Mouse (Mus musculus) thymus, postnatal 0 days (tissue): ENCODE measurements around the gene Cyp2a4. TPM values are rescaled to one million over a fixed set of nuclear protein-coding genes. Genes with fewer than 3 reads are reported as not detected.
"Not testable (repeated sequence)": the region's sequence is repeated elsewhere in the genome, so short reads cannot be mapped to it uniquely, and the experiment has no call there.

Experiments
- DNase-seq: peaks from one replicate; pipeline ENCODE4 v3.0.0-alpha.2; 2015; ENCODE audit warnings: low spot score
- polyA plus RNA-seq: library from polyadenylated mRNA; unstranded; fragments of >200 nt; fragmentation: Nextera tagmentation; extraction: Ambion mirVana; gene quantifications from 2 replicates; pipeline ENCODE4 v1.2.1, GENCODE M21; 2015

The Cyp2a4 gene
- not detected in 2 replicates for polyA plus RNA-seq

DNA sequence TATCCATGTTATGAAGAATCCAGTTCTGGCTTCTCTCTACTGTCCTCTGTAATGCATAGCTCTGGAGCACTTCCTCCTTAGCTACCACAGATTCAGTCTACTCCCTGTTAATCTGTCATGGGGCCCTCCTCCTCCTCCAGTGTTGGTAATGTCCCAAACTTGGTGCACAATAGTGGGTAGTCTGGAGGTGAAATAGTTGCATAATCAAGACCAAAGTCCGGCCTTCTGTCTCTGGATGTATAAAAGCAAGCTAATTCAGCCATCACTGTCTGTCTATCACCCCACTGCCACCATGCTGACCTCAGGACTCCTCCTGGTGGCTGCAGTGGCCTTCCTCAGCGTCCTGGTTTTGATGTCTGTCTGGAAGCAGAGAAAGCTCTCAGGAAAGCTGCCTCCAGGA is at the start of gene Cyp2a4:
TSS of gene Cyp2a4 (plus strand) at position 244 of the 400 bp plus-strand sequence.
- not testable (repeated sequence) for DNase-seq

DNA sequence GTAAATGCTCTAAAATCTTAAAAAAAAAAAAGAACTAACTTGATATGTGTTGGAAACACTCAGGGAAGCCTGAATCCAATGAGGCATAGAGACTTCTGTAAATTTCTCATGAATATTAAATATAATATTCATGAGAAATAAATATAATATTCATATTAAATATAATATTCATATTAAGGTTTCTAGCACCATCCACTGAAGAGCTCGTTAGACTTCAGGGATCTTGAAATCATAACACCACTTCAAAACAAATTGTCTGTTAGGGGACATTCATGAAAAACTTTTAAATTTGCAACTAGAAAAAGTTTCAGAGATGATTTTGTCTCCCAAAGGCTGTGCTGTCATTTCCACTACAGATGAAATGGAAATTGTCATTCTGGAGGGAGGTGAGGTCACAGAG is 46.9 kb upstream of the Cyp2a4 start, which contains the start of gene Vmn1r184:
TSS of gene Vmn1r184 (plus strand) at position 301 of the 400 bp plus-strand sequence.
- DNase-seq: not testable (repeated sequence)

DNA sequence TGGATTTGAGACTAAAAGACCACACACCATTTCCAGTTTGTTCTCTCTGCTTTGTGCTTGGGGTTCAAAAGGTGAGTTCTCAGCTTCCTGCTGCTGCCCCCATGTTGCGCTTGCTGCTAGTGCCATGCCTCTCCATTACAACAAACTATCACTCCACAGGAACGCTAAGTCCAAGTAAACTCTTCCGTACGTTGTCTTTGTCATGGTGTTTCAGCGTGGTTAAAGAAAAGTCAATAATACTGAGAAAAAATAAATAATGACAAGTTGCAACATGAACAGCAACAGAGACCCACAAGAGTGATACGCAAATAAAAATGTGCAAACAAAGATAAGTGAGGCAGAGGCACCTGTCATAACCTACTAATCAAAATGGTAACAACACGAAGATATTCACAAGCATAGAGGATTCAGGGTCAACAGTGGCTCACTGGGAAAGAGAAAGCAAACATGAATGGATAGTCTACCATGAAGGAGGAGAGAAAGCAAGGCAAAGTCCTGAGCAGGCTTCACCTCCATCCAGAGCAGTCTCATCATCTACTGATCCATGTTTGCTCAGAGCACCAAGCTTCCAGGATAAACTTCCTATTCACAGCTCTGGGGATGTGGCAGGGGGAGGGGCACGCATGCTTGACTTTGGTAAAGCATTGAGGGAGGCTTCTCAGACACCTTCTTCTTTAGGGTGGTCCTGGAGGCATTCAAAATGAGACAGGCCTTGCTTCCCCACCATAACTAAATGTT is 3.4 kb upstream of the Cyp2a4 start:
- not testable (repeated sequence) for DNase-seq

DNA sequence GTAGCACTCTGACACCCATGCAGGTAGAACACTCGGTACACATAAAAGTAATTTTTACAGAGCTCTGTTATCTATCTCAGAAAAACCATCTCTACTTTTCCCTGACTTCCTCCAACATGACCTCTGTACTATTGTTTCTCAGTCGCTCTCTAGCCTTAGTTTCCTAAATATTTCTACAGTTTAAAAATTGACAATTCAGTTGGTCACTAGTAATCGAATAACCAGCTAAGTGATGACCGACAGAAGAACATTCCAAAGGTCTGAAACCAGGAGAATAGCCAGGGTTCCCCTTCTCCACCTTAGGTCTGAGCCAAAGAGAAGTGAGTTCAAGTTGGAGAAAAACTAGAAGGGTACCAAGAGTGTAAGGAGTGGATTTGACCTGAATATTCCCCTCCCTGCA is 4.8 kb downstream of the Cyp2a4 start:
- DNase-seq: not testable (repeated sequence)

DNA sequence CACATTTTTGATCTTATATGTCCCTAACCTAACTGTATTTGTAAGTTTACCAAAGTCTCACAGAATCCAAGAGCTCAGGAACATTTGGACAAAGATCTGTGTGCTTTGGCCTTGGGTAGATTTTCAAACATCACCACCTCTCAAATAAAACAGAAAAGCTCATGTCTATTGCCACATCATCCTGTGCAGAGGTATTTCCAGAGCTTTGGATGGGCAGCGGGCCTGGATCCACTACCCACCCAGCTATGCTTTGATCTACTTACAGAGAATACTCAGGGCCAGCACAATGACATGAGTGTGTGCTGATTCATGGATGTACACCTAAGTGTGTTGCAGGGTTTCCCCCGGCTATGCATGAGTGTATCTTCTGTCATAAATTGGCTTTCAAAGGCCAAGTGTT is 8.2 kb downstream of the Cyp2a4 start:
- not testable (repeated sequence) for DNase-seq

DNA sequence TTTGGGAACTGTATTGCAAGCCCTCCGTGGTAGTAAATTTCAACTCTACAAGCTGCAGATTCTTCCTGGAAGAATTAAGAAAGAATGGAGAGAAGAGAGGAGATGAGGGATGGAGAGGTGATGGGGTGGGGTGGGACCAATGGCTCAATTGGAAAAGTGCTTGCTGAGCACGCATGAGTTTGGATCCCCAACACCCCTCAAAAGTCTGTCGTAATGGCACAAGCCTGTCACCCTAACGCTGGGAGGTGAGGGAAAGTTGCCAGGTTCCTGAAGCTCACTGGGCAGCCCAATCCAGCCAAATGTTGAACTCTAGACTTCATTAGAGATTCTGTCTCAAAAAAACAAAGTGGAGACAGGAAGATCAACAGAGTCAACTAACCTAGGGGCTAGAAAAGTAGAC is 8.8 kb downstream of the Cyp2a4 start:
- DNase-seq: not testable (repeated sequence)

DNA sequence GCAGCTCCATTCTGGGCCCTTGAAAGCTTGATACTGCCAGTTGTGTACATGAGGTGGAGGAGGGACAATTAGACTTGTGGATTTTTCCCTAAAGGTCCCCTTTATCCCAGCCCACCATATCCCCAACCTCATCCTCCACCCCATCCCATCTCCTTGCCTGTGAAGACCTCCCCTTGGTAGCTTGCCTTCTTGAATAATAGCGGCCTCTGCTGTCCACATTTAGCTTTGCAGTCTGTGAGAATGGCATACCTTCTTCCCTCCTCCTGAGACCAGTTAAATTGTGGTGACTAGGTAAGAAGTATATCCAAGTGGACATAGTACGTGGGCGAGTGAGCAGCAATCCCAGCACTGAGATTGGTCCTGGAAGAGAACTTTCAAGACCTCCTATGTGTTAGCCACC is 13.4 kb downstream of the Cyp2a4 start:
- DNase-seq: not testable (repeated sequence)

DNA sequence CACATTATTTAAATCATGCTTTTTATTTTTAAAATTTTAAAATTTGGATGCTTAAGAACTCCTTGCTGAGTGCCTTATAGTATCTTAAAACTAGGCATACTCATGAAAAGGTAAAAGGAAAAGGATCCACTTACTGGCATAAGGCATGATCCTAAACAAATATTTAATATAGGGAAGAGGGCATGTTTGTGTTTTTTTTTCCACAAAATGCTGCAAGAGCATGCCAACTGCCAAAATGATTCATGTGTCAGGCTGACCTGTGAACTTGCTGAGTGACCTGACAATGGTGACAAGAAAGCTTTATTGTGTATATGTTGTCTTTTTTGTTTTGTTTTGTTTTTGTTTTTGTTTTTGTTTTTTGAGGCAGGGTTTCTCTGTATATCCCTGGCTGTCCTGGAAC is 43.2 kb downstream of the Cyp2a4 start:
- DNase-seq: not testable (repeated sequence)

DNA sequence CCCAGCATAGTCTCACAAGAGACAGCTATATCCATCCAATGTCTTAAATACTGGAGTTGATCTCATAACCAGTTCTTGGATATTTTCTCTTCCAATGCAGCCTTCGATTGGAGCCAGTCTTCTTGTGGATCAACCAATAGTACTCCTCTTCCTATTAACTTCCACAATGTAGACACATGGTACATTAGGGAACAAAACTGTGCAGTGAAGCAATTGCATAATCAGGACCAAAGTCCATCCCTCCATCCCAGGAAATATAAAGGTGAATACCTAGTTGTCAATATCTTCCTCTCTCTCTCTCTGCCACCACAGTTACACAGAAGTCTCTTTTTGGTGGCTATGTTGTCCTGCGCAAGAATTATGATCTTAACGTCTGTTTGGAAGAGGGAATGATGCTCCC is 45.3 kb downstream of the Cyp2a4 start:
- not testable (repeated sequence) for DNase-seq

DNA sequence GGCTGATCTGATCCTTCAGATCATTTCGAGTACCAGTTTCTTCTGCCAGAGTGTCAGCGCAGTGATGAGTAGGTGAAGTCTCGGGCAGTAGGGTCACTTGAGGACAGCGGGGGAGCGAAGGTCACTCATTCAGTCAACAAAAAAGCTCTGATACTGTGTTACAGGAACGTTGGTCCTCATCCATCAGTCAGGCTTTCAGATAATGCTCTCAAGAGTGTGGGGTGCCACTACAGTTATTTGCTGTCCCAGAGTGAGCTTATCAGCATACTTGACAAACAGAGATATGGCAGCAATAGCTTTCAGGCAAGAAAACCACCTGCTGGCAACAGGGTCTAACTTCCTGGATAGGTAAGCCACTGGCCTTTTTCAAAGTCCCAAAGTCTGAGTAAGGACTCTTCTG is 49.8 kb downstream of the Cyp2a4 start:
- DNase-seq: not testable (repeated sequence)

Other genes starting within 250 kb of the Cyp2a4 start
- gene Cyp2b13, start 245.7 kb upstream of the Cyp2a4 start, polyA plus RNA-seq: not detected in 2 replicates
- gene Cyp2b9, start 133.8 kb upstream of the Cyp2a4 start, polyA plus RNA-seq: not detected in 2 replicates
- not detected in 2 replicates for gene Vmn1r184, start 46.8 kb upstream of the Cyp2a4 start, polyA plus RNA-seq
- gene Nlrp9c, start 96.5 kb downstream of the Cyp2a4 start, polyA plus RNA-seq: not detected in 2 replicates
- not detected in 2 replicates for gene Nlrp4a, start 127.9 kb downstream of the Cyp2a4 start, polyA plus RNA-seq
- gene Nlrp9a, start 227.9 kb downstream of the Cyp2a4 start, polyA plus RNA-seq: not detected in 2 replicates